Mouse (Mus musculus) embryo, embryonic 11.5 days (tissue): ENCODE measurements at regions not wholly inside any gene's neighbourhood (a gene's known extent, or its start where the extent isn't known, plus 50 kb on each side); places are given as distances from the start of the nearest gene placed in this dataset.
A peak's percentile ranks its signal among the peaks of the same experiment; 100 is the strongest.
"Not testable (repeated sequence)": the region's sequence is repeated elsewhere in the genome, so short reads cannot be mapped to it uniquely, and the experiment has no call there.

Source experiments
- DNase-seq: peaks from one replicate; pipeline ENCODE4 v3.0.0-alpha.2; 2012; ENCODE audit warnings: low read depth, low spot score

- DNase-seq = no peak
Observed at GRCm38 (mm10) chr6:24384193-24384888, 130.5 kb downstream of the Iqub start.

- DNase-seq = no peak
Observed at GRCm38 (mm10) chr6:24379859-24380258, 135.0 kb downstream of the Iqub start.

- no peak for DNase-seq
Observed at GRCm38 (mm10) chr6:24376728-24377127, 138.1 kb downstream of the Iqub start.

- no peak for DNase-seq
Observed at GRCm38 (mm10) chr6:24373161-24373560, 141.7 kb downstream of the Iqub start.

- DNase-seq = no peak
Observed at GRCm38 (mm10) chr6:24371680-24372079, 143.2 kb downstream of the Iqub start.

- DNase-seq = peak; percentile 26
Observed at GRCm38 (mm10) chr6:24350882-24351281, 164.0 kb downstream of the Iqub start.

- DNase-seq = no peak
Observed at GRCm38 (mm10) chr6:24348481-24349062, 166.3 kb downstream of the Iqub start.

- DNase-seq = peak; percentile 5
Observed at GRCm38 (mm10) chr6:24347745-24348480, 167.0 kb downstream of the Iqub start.

- DNase-seq = no peak
Observed at GRCm38 (mm10) chr6:24342471-24342870, 172.4 kb downstream of the Iqub start.

GRCm38 (mm10) chr6:24342056-24342455 lies 172.8 kb downstream of the Iqub start:
- no peak for DNase-seq

- DNase-seq = not testable (repeated sequence)
Observed at GRCm38 (mm10) chr6:24340107-24340506, 172.2 kb upstream of the Slc13a1 start.

- no peak for DNase-seq
Observed at GRCm38 (mm10) chr6:24325215-24325614, 157.3 kb upstream of the Slc13a1 start.

- DNase-seq = no peak
Observed at GRCm38 (mm10) chr6:24324718-24325117, 156.8 kb upstream of the Slc13a1 start.

GRCm38 (mm10) chr6:24322371-24322770 lies 154.5 kb upstream of the Slc13a1 start:
- no peak for DNase-seq

- no peak for DNase-seq
Observed at GRCm38 (mm10) chr6:24318862-24319261, 151.0 kb upstream of the Slc13a1 start.

GRCm38 (mm10) chr6:24310675-24311074 lies 142.8 kb upstream of the Slc13a1 start:
- DNase-seq = no peak

GRCm38 (mm10) chr6:24309810-24310209 lies 141.9 kb upstream of the Slc13a1 start:
- no peak for DNase-seq

GRCm38 (mm10) chr6:24301681-24302080 lies 133.8 kb upstream of the Slc13a1 start:
- DNase-seq = no peak

- DNase-seq = no peak
Observed at GRCm38 (mm10) chr6:24301146-24301545, 133.3 kb upstream of the Slc13a1 start.

- no peak for DNase-seq
Observed at GRCm38 (mm10) chr6:24298562-24299212, 130.8 kb upstream of the Slc13a1 start.

- DNase-seq = not testable (repeated sequence)
Observed at GRCm38 (mm10) chr6:24288757-24289156, 120.9 kb upstream of the Slc13a1 start.

GRCm38 (mm10) chr6:24272821-24273220 lies 104.9 kb upstream of the Slc13a1 start:
- DNase-seq = no peak
